Mouse (Mus musculus) gastrocnemius, postnatal 10 days (tissue): ENCODE data around the gene Pwp1. TPM values are rescaled to one million over a fixed set of nuclear protein-coding genes. Genes with fewer than 3 reads are reported as not detected.

ENCODE experiments used
- total RNA-seq, 2 experiments: library from RNA; stranded (reverse); gene quantifications; 2 replicates each; pipeline ENCODE4 v1.2.3; 2021

The Pwp1 gene
- total RNA-seq, 2 experiments from 2014 or later = 17.7 to 19.5 TPM

Other genes with a start within 250 kb of the Pwp1 start
- gene Prdm4, start 87.6 kb downstream of the Pwp1 start, total RNA-seq = 10 to 100 TPM; 11.5 to 14.4 TPM
- not detected for gene Ascl4, start 98.2 kb downstream of the Pwp1 start, total RNA-seq
- 10 to 100 TPM; 64.2 to 65.6 TPM for gene Rtcb, start 128.3 kb downstream of the Pwp1 start, total RNA-seq
- not detected for gene Bpifc, start 182.4 kb downstream of the Pwp1 start, total RNA-seq
- 10 to 100 TPM in 1 of 2 experiments, 1 to 10 TPM in 1; 9.5 to 10.7 TPM for gene Fbxo7, start 192.5 kb downstream of the Pwp1 start, total RNA-seq